7 mouse cellular contexts compared by ENCODE assay signal in genomic region chr19:44755693-44756420, GRCm38 (mm10). TPM values are rescaled to one million over a fixed set of nuclear protein-coding genes. Genes with fewer than 3 reads are reported as not detected.
DNase-seq lines count a peak whose midpoint lies in the region; ATAC-seq and TF ChIP-seq lines count a peak whose summit lies in the region.

Gene Pax2 (plus strand): TSS chr19:44756045.

- under 1% methylated on average over 52 of the region's 52 CpGs for WGBS in heart, postnatal 0 days
- WGBS in limb, embryonic 10.5 days, result under 1% methylated on average over 52 of the region's 52 CpGs
- under 1% methylated on average over 50 of the region's 52 CpGs for WGBS in stomach, embryonic 14.5 days

- H3K4me2 ChIP-seq in heart, postnatal 0 days (ENCODE audit: low read depth, low read length), result peak within 1 kb of the TSS; percentile 67
- H3K4me2 ChIP-seq in stomach, embryonic 14.5 days (replicated peaks; ENCODE audit: low read depth, low read length), result peak within 1 kb of the TSS; percentile 46

- no peaks in the 10 kb centered on the region; the same call in 1 of the 2 replicates for H3K4me1 ChIP-seq in brown adipose tissue, adult 24 weeks (ENCODE audit: control insufficient read depth, insufficient read depth, insufficient read length, low read length)
- peaks cover 8% of the 10 kb centered on the region; the same call in 1 of the 2 replicates for H3K4me1 ChIP-seq in heart, postnatal 0 days (ENCODE audit: control insufficient read depth, insufficient read depth)
- H3K4me1 ChIP-seq in limb, embryonic 10.5 days, result peaks cover 61% of the 10 kb centered on the region
- H3K4me1 ChIP-seq in stomach, embryonic 14.5 days (ENCODE audit: control insufficient read depth, insufficient read depth, low read length), result peaks cover 10% of the 10 kb centered on the region

- peak; percentile 52 for DNase-seq in Muller cell, postnatal 12 days (ENCODE audit: inconsistent ontology term)
- DNase-seq in heart, postnatal 0 days (ENCODE audit: low spot score), result no peak
- DNase-seq in limb, embryonic 10.5 days (ENCODE audit: low spot score), result peak; percentile 71
- DNase-seq in urinary bladder, adult 18-20 months (ENCODE audit: low spot score in 2 of 2), result no peak
- DNase-seq in layer of hippocampus, postnatal 10 days (ENCODE audit: low spot score in 2 of 2), result no peak

- 0 out of 2 replicates have a peak, but pooled peaks have one; percentile 13 for ATAC-seq in heart, postnatal 0 days (ENCODE audit: insufficient read depth, low read depth)
- no peak for ATAC-seq in stomach, embryonic 14.5 days (ENCODE audit: insufficient number of reproducible peaks, insufficient read depth, low FRiP score, low read depth)

- TF ChIP-seq CTCF in heart, postnatal 0 days (IDR thresholded peaks at IDR 0.05; ENCODE audit: low read depth), result no peak

- peak within 1 kb of the TSS; percentile 29 for H3K4me3 ChIP-seq in brown adipose tissue, adult 24 weeks (ENCODE audit: insufficient read depth, low read depth, low read length)
- peak within 1 kb of the TSS; percentile 47 for H3K4me3 ChIP-seq in heart, postnatal 0 days (ENCODE audit: low read depth, low read length)
- H3K4me3 ChIP-seq in limb, embryonic 10.5 days, result peak within 1 kb of the TSS; percentile 50
- peak within 1 kb of the TSS; percentile 27 for H3K4me3 ChIP-seq in stomach, embryonic 14.5 days (ENCODE audit: low read depth, low read length)

- H3K27ac ChIP-seq in brown adipose tissue, adult 24 weeks (replicated peaks; ENCODE audit: low read depth, low read length), result no peak within 1 kb of the TSS
- H3K27ac ChIP-seq in heart, postnatal 0 days (ENCODE audit: low read depth), result no peak within 1 kb of the TSS
- H3K27ac ChIP-seq in limb, embryonic 10.5 days, result peak within 1 kb of the TSS; percentile 63; the same call in 1 of the 2 replicates
- H3K27ac ChIP-seq in stomach, embryonic 14.5 days (ENCODE audit: low read length), result no peak within 1 kb of the TSS

- no peaks in the 10 kb centered on the region for H3K9me3 ChIP-seq in heart, postnatal 0 days (replicated peaks; ENCODE audit: control insufficient read depth, low read length)
- H3K9me3 ChIP-seq in limb, embryonic 10.5 days (replicated peaks), result no peaks in the 10 kb centered on the region
- no peaks in the 10 kb centered on the region for H3K9me3 ChIP-seq in stomach, embryonic 14.5 days (ENCODE audit: control insufficient read depth, low read depth, low read length)

- no peak within 1 kb of the TSS for H3K9ac ChIP-seq in heart, postnatal 0 days (replicated peaks; ENCODE audit: low read depth, low read length)
- no peak within 1 kb of the TSS for H3K9ac ChIP-seq in stomach, embryonic 14.5 days (replicated peaks; ENCODE audit: low read depth, low read length)

- no peak for TF ChIP-seq EP300 in heart, postnatal 0 days (IDR thresholded peaks at IDR 0.05; ENCODE audit: low read depth)

- H3K36me3 ChIP-seq in heart, postnatal 0 days (replicated peaks; ENCODE audit: control insufficient read depth, insufficient read depth, low read length), result no peaks in the 10 kb centered on the region
- H3K36me3 ChIP-seq in limb, embryonic 10.5 days, result no peaks in the 10 kb centered on the region
- no peaks in the 10 kb centered on the region for H3K36me3 ChIP-seq in stomach, embryonic 14.5 days (ENCODE audit: control insufficient read depth, insufficient read depth, low read length)

- peaks cover 100% of the 10 kb centered on the region for H3K27me3 ChIP-seq in heart, postnatal 0 days (ENCODE audit: control insufficient read depth, insufficient read depth, low read length)
- peaks cover 100% of the 10 kb centered on the region for H3K27me3 ChIP-seq in limb, embryonic 10.5 days (ENCODE audit: low read depth, poor library complexity, severe bottlenecking)
- H3K27me3 ChIP-seq in stomach, embryonic 14.5 days (ENCODE audit: control insufficient read depth, insufficient read depth, low read length), result peaks cover 63% of the 10 kb centered on the region

RNA-seq across cellular contexts. Expression of gene Pax2, which starts in this region (rescaled TPM):
- not detected in 2 replicates for polyA plus RNA-seq in brown adipose tissue, adult 24 weeks (2012; ENCODE audit: insufficient read depth, insufficient read length, missing spikeins)
- total RNA-seq in heart, postnatal 0 days (2014; rRNA removed; ENCODE audit: low replicate concordance), result not detected in 2 replicates
- polyA plus RNA-seq in heart, postnatal 0 days (2015; fragmentation: Nextera tagmentation; extraction: Ambion mirVana), result not detected in 2 replicates
- polyA plus RNA-seq in limb, embryonic 10.5 days (2016; fragmentation: Nextera tagmentation; extraction: Ambion mirVana), result 0.05 and 0.20 TPM in 2 replicates
- not detected in 2 replicates for polyA plus RNA-seq in stomach, embryonic 14.5 days (2014; fragmentation: Nextera tagmentation; extraction: Ambion mirVana)
- under 1 TPM; 0.20 to 0.37 TPM for total RNA-seq in layer of hippocampus, postnatal 10 days (2021)

Comparison
In these comparisons a context has a peak if more than half of its experiments do, and no peak if none do; other contexts are left out.
1. Peak in ATAC-seq, H3K4me3 ChIP-seq and H3K4me2 ChIP-seq in heart, postnatal 0 days; RNA of the gene not detected or under 1 TPM.
2. Peak in DNase-seq, H3K4me3 ChIP-seq and H3K27ac ChIP-seq in limb, embryonic 10.5 days; RNA of the gene not detected or under 1 TPM.